Mouse (Mus musculus) G1E (cell line): ENCODE measurements around the gene Cstad. TPM values are rescaled to one million over a fixed set of nuclear protein-coding genes. Genes with fewer than 3 reads are reported as not detected.
A peak's percentile ranks its signal among the peaks of the same experiment; 100 is the strongest.

Source experiments
- ATAC-seq: 2 replicates; pipeline ENCODE4 v1.8.0; 2016; ENCODE audit warnings: mild to moderate bottlenecking; ENCODE audit not compliant: insufficient number of reproducible peaks, poor library complexity, low FRiP score, severe bottlenecking; ENCODE audit errors: extremely low read depth
- DNase-seq: peaks from one replicate; pipeline ENCODE4 v3.0.0; 2012; ENCODE audit warnings: low spot score
- H3K27me3 ChIP-seq: 2 replicates; pipeline ENCODE4 v1.6.1; 2012; ENCODE audit warnings: mild to moderate bottlenecking, low read length, inconsistent platforms; ENCODE audit not compliant: insufficient read depth
- H3K36me3 ChIP-seq: replicated peaks from 2 replicates; pipeline ENCODE3; 2012; ENCODE audit warnings: mild to moderate bottlenecking, inconsistent platforms
- H3K4me1 ChIP-seq: 2 replicates; pipeline ENCODE4 v1.6.1; 2012; ENCODE audit warnings: low read depth, low read length, inconsistent platforms, mixed read lengths; ENCODE audit not compliant: insufficient read depth
- H3K4me3 ChIP-seq: 2 replicates; pipeline ENCODE4 v1.5.1; 2012; ENCODE audit warnings: low read depth, mild to moderate bottlenecking, inconsistent platforms, low read length, moderate library complexity, mixed read lengths
- H3K9me3 ChIP-seq: replicated peaks from 2 replicates; pipeline ENCODE4 v1.6.1; 2012; ENCODE audit warnings: inconsistent platforms
- CTCF ChIP-seq: IDR thresholded peaks from 2 replicates; pipeline ENCODE4 v1.5.1; 2012; ENCODE audit warnings: low read depth, low read length, inconsistent platforms, mixed read lengths
- GATA1 ChIP-seq: IDR thresholded peaks from 2 replicates; pipeline ENCODE4 v1.6.1; 2012; ENCODE audit warnings: borderline replicate concordance, low read length, inconsistent platforms, mixed read lengths
- GATA2 ChIP-seq: IDR thresholded peaks from 2 replicates; pipeline ENCODE4 v1.6.1; 2012; ENCODE audit warnings: low read depth, low read length, inconsistent platforms, borderline replicate concordance
- POLR2AphosphoS5 ChIP-seq: IDR thresholded peaks from 2 replicates; pipeline ENCODE4 v1.6.1; 2012; ENCODE audit warnings: low read depth, low read length, inconsistent platforms; ENCODE audit not compliant: insufficient replicate concordance
- TAL1 ChIP-seq: conservative IDR thresholded peaks from 2 replicates; pipeline ENCODE4 v1.6.1; 2012; ENCODE audit warnings: low read depth, low read length, inconsistent platforms, mixed read lengths
- polyA plus RNA-seq: library from polyadenylated mRNA; stranded (reverse); fragments of >175 nt; gene quantifications from 2 replicates; pipeline ENCODE4 v1.2.3, GENCODE M21; 2012
- total RNA-seq, 2 experiments: library from RNA; stranded (forward) in 1 of 2; stranded (reverse) in 1 of 2; fragments of 200-1000 nt in 1 of 2; fragments of >200 nt in 1 of 2; fragmentation: Nextera tagmentation in 1 of 2; gene quantifications; 2 replicates each; pipeline ENCODE4 v1.2.3; 2014 to 2017

The Cstad gene
- 1.3 TPM in 1 of 2 replicates, not detected in the other for total RNA-seq (2014; fragmentation: Nextera tagmentation)
- 0.76 and 1.6 TPM in 2 replicates for total RNA-seq (2017)
- not detected in 2 replicates for polyA plus RNA-seq

GRCm38 (mm10) chr2:30594641-30595379, at the start of gene Cstad:
Gene Cstad (plus strand): TSS chr2:30595040.
- DNase-seq (peak; percentile 78), ATAC-seq (peak; percentile 59; the same call in 1 of the 2 replicates)
- Histone ChIP-seq H3K27me3 (peaks cover 37% of the 10 kb centered on the region), H3K36me3 (no peaks in the 10 kb centered on the region), H3K4me3 (peak within 1 kb of the TSS; percentile 64), H3K4me1 (peaks cover 26% of the 10 kb centered on the region), H3K9me3 (no peaks in the 10 kb centered on the region)
- TF ChIP-seq GATA1 (no peak), GATA2 (no peak), CTCF (no peak), TAL1 (no peak), POLR2AphosphoS5 (no peak)

- Histone ChIP-seq H3K9me3 (no peaks in the 10 kb centered on the region), H3K4me3 (no peak overlapping the region), H3K27me3 (peaks cover 29% of the 10 kb centered on the region), H3K36me3 (no peaks in the 10 kb centered on the region), H3K4me1 (no peaks in the 10 kb centered on the region)
- no peak for DNase-seq
- no peak for ATAC-seq
- TF ChIP-seq GATA2 (no peak), POLR2AphosphoS5 (no peak), TAL1 (no peak), GATA1 (no peak), CTCF (no peak)
These were observed 49.1 kb upstream of the Cstad start for GRCm38 (mm10) chr2:30545706-30546105.

GRCm38 (mm10) chr2:30546219-30546618, 48.6 kb upstream of the Cstad start:
- Histone ChIP-seq H3K9me3 (no peaks in the 10 kb centered on the region), H3K4me1 (no peaks in the 10 kb centered on the region), H3K27me3 (peaks cover 28% of the 10 kb centered on the region), H3K36me3 (no peaks in the 10 kb centered on the region), H3K4me3 (no peak overlapping the region)
- DNase-seq (no peak), ATAC-seq (no peak)
- TF ChIP-seq GATA2, result no peak
- no peak for TF ChIP-seq TAL1
- TF ChIP-seq CTCF, result no peak
- TF ChIP-seq POLR2AphosphoS5, result no peak
- TF ChIP-seq GATA1, result no peak

GRCm38 (mm10) chr2:30547455-30548217, 47.2 kb upstream of the Cstad start:
- Histone ChIP-seq H3K9me3 (no peaks in the 10 kb centered on the region), H3K27me3 (peaks cover 17% of the 10 kb centered on the region), H3K4me1 (no peaks in the 10 kb centered on the region), H3K4me3 (no peak overlapping the region), H3K36me3 (no peaks in the 10 kb centered on the region)
- TF ChIP-seq CTCF, result no peak
- TF ChIP-seq TAL1, result no peak
- no peak for TF ChIP-seq GATA1
- TF ChIP-seq POLR2AphosphoS5, result no peak
- TF ChIP-seq GATA2, result no peak
- no peak for DNase-seq
- ATAC-seq, result no peak

GRCm38 (mm10) chr2:30551579-30551978, 43.3 kb upstream of the Cstad start:
- Histone ChIP-seq H3K4me1 (peaks cover 2% of the 10 kb centered on the region; the same call in 1 of the 2 replicates), H3K9me3 (no peaks in the 10 kb centered on the region), H3K4me3 (no peak overlapping the region), H3K36me3 (no peaks in the 10 kb centered on the region), H3K27me3 (peaks cover 14% of the 10 kb centered on the region; the same call in 1 of the 2 replicates)
- DNase-seq, result no peak
- no peak for ATAC-seq
- TF ChIP-seq POLR2AphosphoS5, result no peak
- TF ChIP-seq TAL1, result no peak
- TF ChIP-seq GATA2, result no peak
- no peak for TF ChIP-seq GATA1

GRCm38 (mm10) chr2:30553851-30554540, 40.8 kb upstream of the Cstad start:
- no peaks in the 10 kb centered on the region for H3K9me3 ChIP-seq
- H3K36me3 ChIP-seq, result no peaks in the 10 kb centered on the region
- DNase-seq, result peak; percentile 19
- peaks cover 13% of the 10 kb centered on the region; the same call in 1 of the 2 replicates for H3K27me3 ChIP-seq
- TF ChIP-seq GATA2 (no peak), GATA1 (no peak), CTCF (no peak), TAL1 (no peak), POLR2AphosphoS5 (no peak)
- ATAC-seq, result no peak
- peaks cover 2% of the 10 kb centered on the region; the same call in 1 of the 2 replicates for H3K4me1 ChIP-seq
- H3K4me3 ChIP-seq, result no peak overlapping the region
